Mouse (Mus musculus) liver, postnatal 0 days (tissue): ENCODE results near the gene Dusp18. TPM values are rescaled to one million over a fixed set of nuclear protein-coding genes. Genes with fewer than 3 reads are reported as not detected.
"Not testable (repeated sequence)": the region's sequence is repeated elsewhere in the genome, so short reads cannot be mapped to it uniquely, and the experiment has no call there.

Experiments used
- ATAC-seq: fragments of 200-750 bp; cut with Nextera tagmentation; 2 replicates; pipeline ENCODE4 v1.8.0; 2017; ENCODE audit warnings: mild to moderate bottlenecking, moderate library complexity
- DNase-seq: peaks from one replicate; pipeline ENCODE4 v3.0.0-alpha.2; 2016
- H3K27ac ChIP-seq: fragments of 300-500 bp; sonication (generic); 2 replicates; pipeline ENCODE4 v1.5.1; 2014; ENCODE audit warnings: antibody characterized with exemption, moderate library complexity, mild to moderate bottlenecking, low read depth
- H3K27me3 ChIP-seq: fragments of 300-500 bp; sonication (generic); 2 replicates; pipeline ENCODE4 v1.6.1; 2014; ENCODE audit warnings: low read length, control low read depth, mixed read lengths; ENCODE audit not compliant: insufficient read depth
- H3K36me3 ChIP-seq: fragments of 300-500 bp; sonication (generic); replicated peaks from 2 replicates; pipeline ENCODE4 v1.6.1; 2014; ENCODE audit warnings: mild to moderate bottlenecking, control low read depth, low read length, moderate library complexity, mixed read lengths; ENCODE audit not compliant: insufficient read depth
- H3K4me1 ChIP-seq: fragments of 300-500 bp; sonication (generic); 2 replicates; pipeline ENCODE4 v1.6.1; 2014; ENCODE audit warnings: antibody characterized with exemption, mild to moderate bottlenecking, control low read depth; ENCODE audit not compliant: insufficient read depth
- H3K4me2 ChIP-seq: fragments of 300-500 bp; sonication (generic); 2 replicates; pipeline ENCODE4 v1.6.1; 2014; ENCODE audit warnings: low read depth, mild to moderate bottlenecking, low read length, moderate library complexity, mixed read lengths
- H3K4me3 ChIP-seq: fragments of 300-500 bp; sonication (generic); 2 replicates; pipeline ENCODE4 v1.5.1; 2014; ENCODE audit warnings: low read depth, low read length
- H3K9ac ChIP-seq: fragments of 300-500 bp; sonication (generic); replicated peaks from 2 replicates; pipeline ENCODE4 v1.6.1; 2014; ENCODE audit warnings: mild to moderate bottlenecking, moderate library complexity
- H3K9me3 ChIP-seq: fragments of 300-500 bp; sonication (generic); 2 replicates; pipeline ENCODE4 v1.6.1; 2016; ENCODE audit warnings: mild to moderate bottlenecking, control low read depth, low read length, mixed read lengths
- CTCF ChIP-seq: sonication (generic); IDR thresholded peaks from 2 replicates; pipeline ENCODE4 v1.5.1; 2016; ENCODE audit warnings: antibody characterized with exemption, low read depth
- EP300 ChIP-seq: IDR thresholded peaks from 2 replicates; pipeline ENCODE4 v1.6.1; 2016; ENCODE audit warnings: antibody characterized with exemption, low read depth, mild to moderate bottlenecking
- WGBS: fragments of 180-500 bp; shearing (Covaris S2); extraction: QIAGEN DNeasy Blood & Tissue Kit; methylation state at CpG from one replicate; pipeline ENCODE4 v1.1.7; 2014; ENCODE audit not compliant: insufficient replicate concordance; 5-methylcytosine and 5-hydroxymethylcytosine counted together
- polyA plus RNA-seq: library from polyadenylated mRNA; unstranded; fragments of >200 nt; fragmentation: Nextera tagmentation; extraction: Ambion mirVana; gene quantifications from 2 replicates; pipeline ENCODE4 v1.2.1, GENCODE M21; 2015

Gene Dusp18
- polyA plus RNA-seq, 1 experiment from 2014 or later, result 0.27 TPM

DNA sequence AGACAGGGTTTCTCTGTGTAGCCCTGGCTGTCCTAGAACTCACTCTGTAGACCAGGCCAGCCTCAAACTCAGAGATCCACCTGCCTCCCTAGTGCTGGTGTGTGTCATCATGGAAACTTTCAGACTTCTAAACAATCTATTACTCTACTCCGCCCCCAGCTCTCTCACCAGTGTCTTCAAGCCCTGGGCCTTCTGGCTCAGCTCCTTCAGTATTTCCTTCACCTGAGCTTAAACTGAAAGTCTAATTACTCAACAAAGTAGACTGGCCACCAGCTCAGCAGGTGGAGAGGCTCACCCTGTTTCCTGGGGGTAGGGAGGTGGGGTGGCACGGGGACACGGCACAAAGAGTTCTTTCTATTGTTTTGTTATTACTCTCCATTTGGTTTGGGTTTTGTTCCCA is 7.5 kb downstream of the Dusp18 start:
- no peak overlapping the region for H3K4me2 ChIP-seq
- WGBS, result 76% methylated on average over 3 of the region's 3 CpGs
- no peak for TF ChIP-seq EP300
- no peak for TF ChIP-seq CTCF
- ATAC-seq (no peak), DNase-seq (no peak)
- H3K27ac ChIP-seq, result no peak overlapping the region
- H3K36me3 ChIP-seq, result no peaks in the 10 kb centered on the region
- no peaks in the 10 kb centered on the region for H3K4me1 ChIP-seq
- H3K9me3 ChIP-seq, result no peaks in the 10 kb centered on the region
- no peak overlapping the region for H3K4me3 ChIP-seq
- H3K27me3 ChIP-seq, result no peaks in the 10 kb centered on the region
- H3K9ac ChIP-seq, result no peak overlapping the region

DNA sequence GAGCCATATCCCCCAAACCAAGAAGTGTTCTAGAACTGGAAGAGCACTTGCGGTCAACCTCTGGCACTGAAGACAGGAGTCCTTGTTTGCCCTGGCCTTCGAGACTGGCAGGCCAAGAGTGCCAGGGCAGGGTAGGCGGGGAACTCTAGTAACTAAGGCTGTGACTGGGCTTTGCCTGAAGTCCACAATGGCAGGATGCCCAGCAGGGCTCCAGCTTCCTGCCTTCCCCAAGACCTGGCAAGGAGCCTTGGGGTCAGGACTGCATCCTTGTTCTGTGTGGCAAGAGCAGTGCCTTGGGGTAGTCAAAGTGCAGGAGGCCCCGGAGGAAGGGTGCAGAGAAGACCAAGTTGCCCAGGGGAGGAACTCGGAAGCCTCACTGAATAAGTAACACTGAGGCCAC is 8.0 kb downstream of the Dusp18 start:
- Histone ChIP-seq H3K36me3 (no peaks in the 10 kb centered on the region), H3K27ac (no peak overlapping the region), H3K4me1 (no peaks in the 10 kb centered on the region), H3K9ac (no peak overlapping the region), H3K9me3 (no peaks in the 10 kb centered on the region), H3K27me3 (no peaks in the 10 kb centered on the region), H3K4me2 (no peak overlapping the region), H3K4me3 (no peak overlapping the region)
- DNase-seq (no peak), ATAC-seq (no peak)
- 62% methylated on average over 5 of the region's 5 CpGs for WGBS
- TF ChIP-seq EP300 (no peak), CTCF (no peak)

DNA sequence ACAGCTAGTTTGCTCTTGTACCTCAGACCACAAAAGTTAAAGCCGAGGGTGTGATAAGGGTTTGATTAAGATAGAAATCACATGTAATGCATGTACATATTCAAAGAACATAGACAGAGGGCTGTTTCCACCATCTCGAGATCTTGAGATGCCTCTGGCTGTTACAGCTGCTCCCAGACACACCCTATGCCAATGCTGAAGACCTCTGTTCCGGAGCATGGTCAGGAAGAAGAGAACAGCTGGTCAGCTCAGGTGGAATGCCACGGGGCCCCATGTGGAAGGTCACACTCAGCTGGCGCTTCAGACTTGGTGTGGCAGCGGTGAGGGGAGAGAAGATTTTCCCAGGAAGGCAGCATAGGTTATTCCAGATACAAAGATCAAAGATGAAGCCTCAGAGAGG is 9.6 kb downstream of the Dusp18 start:
- Histone ChIP-seq H3K4me1 (no peaks in the 10 kb centered on the region), H3K9me3 (no peaks in the 10 kb centered on the region), H3K27ac (no peak overlapping the region), H3K4me3 (no peak overlapping the region), H3K27me3 (no peaks in the 10 kb centered on the region; the same call in 1 of the 2 replicates), H3K36me3 (no peaks in the 10 kb centered on the region), H3K9ac (no peak overlapping the region), H3K4me2 (no peak overlapping the region)
- no peak for TF ChIP-seq EP300
- no peak for TF ChIP-seq CTCF
- DNase-seq (no peak), ATAC-seq (no peak)
- 64% methylated on average over 6 of the region's 6 CpGs for WGBS

DNA sequence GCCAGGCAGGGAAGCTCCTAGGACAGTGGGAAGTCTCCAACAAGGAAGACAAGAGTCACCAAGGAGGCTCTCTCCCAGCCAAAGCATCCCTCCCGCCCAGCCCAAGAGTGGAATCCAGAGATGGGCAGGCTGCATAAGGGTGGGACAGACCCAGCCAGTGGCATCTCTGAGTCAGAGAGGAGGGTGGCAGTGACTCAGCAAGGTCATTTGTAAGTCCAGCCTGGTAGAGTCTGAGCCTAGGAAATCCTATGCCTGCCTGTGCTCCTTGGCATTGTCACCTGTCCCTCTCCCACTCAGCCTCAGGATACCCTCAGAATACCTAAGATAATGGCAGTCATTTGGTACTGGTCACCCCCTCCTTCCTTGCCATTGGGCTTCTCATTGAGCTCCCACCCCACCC is 10.4 kb downstream of the Dusp18 start:
- WGBS, result 73% methylated on average over 1 of the region's 1 CpGs
- no peak overlapping the region for H3K4me3 ChIP-seq
- DNase-seq, result no peak

DNA sequence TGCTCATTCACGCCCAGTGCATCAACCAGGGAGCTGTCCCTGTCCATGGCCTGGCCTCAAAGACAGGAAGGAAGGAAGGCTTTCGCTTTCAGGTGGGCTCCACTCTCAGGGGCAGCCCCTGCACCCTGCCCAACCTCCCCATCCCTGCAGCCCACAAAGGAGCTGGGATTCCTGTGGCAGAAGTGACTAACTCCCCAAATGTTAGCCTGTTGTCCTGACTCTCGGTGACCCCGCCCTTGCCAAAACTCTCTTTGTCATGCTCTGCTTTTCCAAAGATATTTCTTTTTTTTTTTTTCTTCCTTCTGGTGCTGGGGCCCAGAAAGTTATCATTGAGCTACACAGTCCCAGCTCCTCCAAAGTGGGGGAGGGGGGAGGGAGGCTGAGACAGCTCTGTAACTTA is 14.2 kb downstream of the Dusp18 start:
- no peak for DNase-seq
- Histone ChIP-seq H3K4me3 (no peak overlapping the region), H3K4me2 (no peak overlapping the region), H3K9me3 (no peaks in the 10 kb centered on the region), H3K27me3 (peaks cover 25% of the 10 kb centered on the region), H3K9ac (no peak overlapping the region), H3K4me1 (peaks cover 16% of the 10 kb centered on the region), H3K27ac (no peak overlapping the region), H3K36me3 (no peaks in the 10 kb centered on the region)
- no peak for TF ChIP-seq EP300
- no peak for TF ChIP-seq CTCF
- ATAC-seq, result no peak
- 77% methylated on average over 4 of the region's 4 CpGs for WGBS

More for the DNA sequence above, 10.4 kb downstream of the Dusp18 start:
- no peak overlapping the region for H3K4me2 ChIP-seq
- TF ChIP-seq EP300 (no peak), CTCF (no peak)
- H3K36me3 ChIP-seq, result no peaks in the 10 kb centered on the region
- no peak for ATAC-seq
- H3K27me3 ChIP-seq, result no peaks in the 10 kb centered on the region; the same call in 1 of the 2 replicates
- H3K4me1 ChIP-seq, result no peaks in the 10 kb centered on the region
- H3K9me3 ChIP-seq, result no peaks in the 10 kb centered on the region
- H3K27ac ChIP-seq, result no peak overlapping the region
- H3K9ac ChIP-seq, result no peak overlapping the region

DNA sequence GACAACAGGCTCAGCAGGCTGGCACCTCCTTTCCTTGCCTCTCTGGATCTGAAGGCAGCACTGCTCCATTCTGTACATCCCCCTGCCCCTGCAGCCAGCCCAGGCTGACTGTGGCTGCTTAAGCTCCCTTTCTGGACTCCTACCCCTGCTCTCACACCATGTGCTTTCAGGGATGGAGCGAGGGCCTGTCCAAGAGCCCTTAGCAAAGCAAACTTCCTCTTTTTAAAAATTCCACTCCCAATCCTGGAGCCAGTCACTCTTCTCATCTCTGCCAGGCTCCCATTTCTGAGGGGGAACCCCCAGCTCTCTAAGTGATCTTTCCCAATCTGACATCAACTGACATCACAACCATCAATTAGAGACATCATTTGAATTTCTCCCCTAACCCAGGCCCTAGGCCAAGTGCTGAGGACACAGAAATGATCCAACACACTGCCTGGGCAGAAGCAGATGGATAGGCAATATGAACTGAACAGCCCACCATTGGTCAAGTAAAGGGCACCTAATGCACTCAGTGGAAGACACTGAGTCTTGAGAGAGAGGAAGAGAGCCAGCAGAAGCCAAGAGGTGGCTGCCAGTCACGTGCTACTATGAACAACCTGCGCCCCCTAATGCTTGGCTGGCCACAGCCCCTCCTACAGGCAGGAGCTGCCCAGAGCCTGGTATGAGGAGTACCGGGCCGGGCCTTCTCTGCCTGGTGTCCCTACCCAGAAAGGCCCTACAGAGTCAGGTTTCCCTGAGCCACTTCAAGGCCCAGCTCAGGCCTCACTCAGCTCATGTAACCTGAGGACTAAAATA is 15.7 kb downstream of the Dusp18 start:
- ATAC-seq (no peak), DNase-seq (no peak)
- Histone ChIP-seq H3K4me1 (peaks cover 17% of the 10 kb centered on the region), H3K9ac (no peak overlapping the region), H3K9me3 (no peaks in the 10 kb centered on the region), H3K27ac (no peak overlapping the region), H3K27me3 (peaks cover 26% of the 10 kb centered on the region), H3K4me3 (no peak overlapping the region), H3K4me2 (no peak overlapping the region), H3K36me3 (no peaks in the 10 kb centered on the region)
- 56% methylated on average over 5 of the region's 5 CpGs for WGBS
- no peak for TF ChIP-seq CTCF
- TF ChIP-seq EP300, result no peak

DNA sequence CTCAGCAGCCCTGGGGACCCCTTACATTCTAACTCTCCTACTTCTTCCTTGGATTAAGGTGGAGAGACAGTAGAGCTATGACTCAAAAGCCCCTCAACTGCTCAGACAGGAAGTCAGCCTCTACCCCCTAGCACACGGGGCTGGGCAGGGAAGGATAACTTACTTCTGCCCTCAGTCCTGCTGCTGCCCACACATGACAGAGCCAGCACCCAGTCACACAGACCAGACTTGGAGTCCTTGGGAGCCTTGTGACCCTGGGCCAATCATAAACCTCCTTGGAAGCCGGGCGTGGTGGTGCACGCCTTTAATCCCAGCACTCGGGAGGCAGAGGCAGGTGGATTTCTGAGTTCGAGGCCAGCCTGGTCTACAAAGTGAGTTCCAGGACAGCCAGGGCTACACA is 16.4 kb downstream of the Dusp18 start:
- Histone ChIP-seq H3K4me1 (peaks cover 17% of the 10 kb centered on the region), H3K27me3 (peaks cover 26% of the 10 kb centered on the region)
- not testable (repeated sequence) for H3K4me2 ChIP-seq, H3K9me3 ChIP-seq, H3K27ac ChIP-seq, H3K36me3 ChIP-seq, DNase-seq, H3K4me3 ChIP-seq, ATAC-seq, H3K9ac ChIP-seq
- 80% methylated on average over 5 of the region's 6 CpGs for whole genome bisulfite sequencing
